Mouse (Mus musculus) thymus, postnatal 10 days (tissue): ENCODE measurements around the gene Olfr1504.
"Not testable (repeated sequence)": the region's sequence is repeated elsewhere in the genome, so short reads cannot be mapped to it uniquely, and the experiment has no call there.

Experiments used
- DNase-seq, 2 experiments: peaks; one replicate each; pipeline ENCODE4 v3.0.0; 2021; ENCODE audit warnings: low spot score in 2 of 2

Gene Olfr1504

GRCm38 (mm10) chr19:13897828-13898227, at the start of gene Olfr1504:
Olfr1504 (minus strand) TSS chr19:13897928.
- DNase-seq, result no peak

DNA sequence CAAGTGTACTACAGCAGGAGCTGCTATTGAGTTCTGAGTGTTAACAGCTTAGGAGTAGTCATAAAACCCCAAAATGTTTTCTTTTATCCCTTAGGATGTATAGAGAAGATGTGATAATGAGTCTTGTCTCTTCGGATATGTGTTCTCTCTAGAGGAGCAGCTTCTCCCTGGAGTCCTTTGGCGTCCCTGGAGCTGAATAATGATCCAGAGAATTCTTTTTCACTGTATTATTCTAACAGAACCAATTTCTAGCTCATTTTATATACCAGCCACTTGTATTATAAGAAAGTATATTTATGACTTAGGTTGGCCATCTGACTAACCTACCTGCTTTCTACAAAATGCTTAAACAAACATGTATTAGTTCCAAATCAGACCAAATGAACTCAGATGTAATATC, 15.5 kb upstream of the Olfr1504 start, which contains the start of gene Olfr1505:
Gene Olfr1505, plus strand, starts transcription at position 301 of the 400 bp plus-strand sequence.
- no peak for DNase-seq

- no peak for DNase-seq
These were observed 36.2 kb downstream of the Olfr1504 start, which contains the start of gene Olfr1502 for GRCm38 (mm10) chr19:13861495-13861894. Olfr1502 (plus strand) TSS chr19:13861795.

DNA sequence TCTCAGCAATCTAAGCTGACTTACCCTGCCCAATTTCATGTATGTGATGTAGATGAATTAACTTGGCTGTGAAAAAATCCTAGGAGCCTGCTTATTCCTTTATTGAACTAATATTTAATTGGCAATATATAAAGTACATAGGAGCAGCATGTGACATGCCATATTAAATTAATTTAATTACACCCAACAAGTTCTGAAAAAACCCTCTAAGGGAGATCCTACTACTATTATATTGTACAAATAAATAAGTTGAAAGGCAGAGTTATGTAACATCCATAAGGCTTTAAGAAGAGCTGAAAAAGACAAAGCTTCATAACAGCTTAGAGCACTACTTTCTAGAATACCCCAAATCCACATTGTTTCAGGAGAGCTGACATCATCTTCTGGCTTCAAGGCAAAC, 47.1 kb downstream of the Olfr1504 start, which contains the start of gene Olfr1501:
Gene Olfr1501, minus strand, starts transcription at position 101 of the 400 bp plus-strand sequence.
- DNase-seq, result not testable (repeated sequence)
